Mouse (Mus musculus): ENCODE measurements around the gene Bex6. TPM values are rescaled to one million over a fixed set of nuclear protein-coding genes. Genes with fewer than 3 reads are reported as not detected.

Gene Bex6
- polyA plus RNA-seq, 1 experiment, result 1.9 TPM

DNA sequence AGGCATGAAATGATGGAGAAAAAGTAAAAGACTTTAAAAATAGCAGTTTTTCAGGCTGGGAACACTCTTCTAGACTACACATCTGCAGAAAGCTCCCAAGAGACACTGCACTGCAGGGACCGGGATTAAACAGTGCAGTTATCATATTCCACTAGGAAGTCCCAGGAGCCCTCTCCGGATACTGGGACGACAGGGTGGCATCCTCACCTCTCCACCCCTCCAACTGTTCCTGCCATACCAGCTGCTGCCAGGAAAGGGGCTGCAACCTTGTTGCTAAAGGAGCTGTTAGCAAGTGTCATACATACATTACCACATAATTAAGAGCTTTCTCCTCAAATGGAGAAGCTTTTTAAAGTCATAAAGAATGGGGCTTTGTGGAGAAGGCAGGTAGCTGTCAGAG is 22.9 kb upstream of the Bex6 start:
- Histone ChIP-seq H3K4me3 (ENCODE audit: insufficient read depth, low read length) (no peak overlapping the region), H3K27ac (ENCODE audit: insufficient read depth, low read depth, low read length) (no peak overlapping the region), H3K4me1 (ENCODE audit: control insufficient read depth, insufficient read depth, low read length) (peaks cover 12% of the 10 kb centered on the region)
- no peak for TF ChIP-seq CTCF (IDR thresholded peaks at IDR 0.05; ENCODE audit: low read depth, low read length)
- no peak for TF ChIP-seq POLR2A (IDR thresholded peaks at IDR 0.05; ENCODE audit: borderline replicate concordance, low read depth, low read length)

DNA sequence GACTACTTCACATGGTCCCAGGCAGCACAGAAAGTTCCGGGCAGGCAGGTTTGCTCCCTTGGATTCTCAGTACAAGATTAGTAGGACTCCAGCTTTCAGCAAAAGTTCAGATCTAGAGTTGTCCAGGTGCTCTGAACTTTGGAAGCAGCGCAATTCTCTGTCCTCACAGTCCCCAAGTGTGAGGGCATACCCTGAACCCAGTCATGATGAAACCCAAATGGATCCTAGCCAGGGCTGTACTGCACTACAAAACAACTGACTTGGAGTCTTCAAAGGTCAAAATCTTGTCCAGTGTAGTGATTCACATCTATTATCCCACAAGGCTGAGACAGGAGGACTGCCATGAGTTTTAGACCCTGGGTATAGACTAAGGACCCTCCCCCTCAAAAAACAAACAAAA is 22.3 kb upstream of the Bex6 start:
- Histone ChIP-seq H3K27ac (ENCODE audit: insufficient read depth, low read depth, low read length) (no peak overlapping the region), H3K4me3 (ENCODE audit: insufficient read depth, low read length) (no peak overlapping the region), H3K4me1 (ENCODE audit: control insufficient read depth, insufficient read depth, low read length) (peaks cover 12% of the 10 kb centered on the region)
- no peak for TF ChIP-seq POLR2A (IDR thresholded peaks at IDR 0.05; ENCODE audit: borderline replicate concordance, low read depth, low read length)
- no peak for TF ChIP-seq CTCF (IDR thresholded peaks at IDR 0.05; ENCODE audit: low read depth, low read length)

DNA sequence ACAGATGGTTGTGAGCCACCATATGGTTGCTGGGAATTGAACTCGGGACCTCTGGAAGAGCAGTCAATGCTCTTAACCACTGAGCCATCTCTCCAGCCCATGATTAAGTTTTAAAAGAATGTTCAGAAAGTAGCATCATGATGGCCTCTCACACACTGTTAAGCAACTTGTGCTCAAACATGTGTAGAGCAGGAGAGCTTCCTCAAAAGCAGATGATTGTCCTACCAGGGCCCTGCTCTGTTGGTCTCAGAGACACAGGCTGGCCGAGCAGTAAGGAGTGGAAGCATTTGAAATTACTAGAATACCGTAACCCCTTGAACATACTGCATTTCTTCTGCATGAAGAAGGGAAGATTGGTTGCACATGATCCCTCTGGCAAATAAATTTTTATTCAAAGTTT is 20.7 kb upstream of the Bex6 start:
- Histone ChIP-seq H3K4me1 (ENCODE audit: control insufficient read depth, insufficient read depth, low read length) (peaks cover 12% of the 10 kb centered on the region), H3K27ac (ENCODE audit: insufficient read depth, low read depth, low read length) (peak overlapping the region; percentile 9; the same call in 1 of the 2 replicates), H3K4me3 (ENCODE audit: insufficient read depth, low read length) (no peak overlapping the region)
- TF ChIP-seq CTCF (IDR thresholded peaks at IDR 0.05; ENCODE audit: low read depth, low read length) (no peak), POLR2A (IDR thresholded peaks at IDR 0.05; ENCODE audit: borderline replicate concordance, low read depth, low read length) (no peak)

DNA sequence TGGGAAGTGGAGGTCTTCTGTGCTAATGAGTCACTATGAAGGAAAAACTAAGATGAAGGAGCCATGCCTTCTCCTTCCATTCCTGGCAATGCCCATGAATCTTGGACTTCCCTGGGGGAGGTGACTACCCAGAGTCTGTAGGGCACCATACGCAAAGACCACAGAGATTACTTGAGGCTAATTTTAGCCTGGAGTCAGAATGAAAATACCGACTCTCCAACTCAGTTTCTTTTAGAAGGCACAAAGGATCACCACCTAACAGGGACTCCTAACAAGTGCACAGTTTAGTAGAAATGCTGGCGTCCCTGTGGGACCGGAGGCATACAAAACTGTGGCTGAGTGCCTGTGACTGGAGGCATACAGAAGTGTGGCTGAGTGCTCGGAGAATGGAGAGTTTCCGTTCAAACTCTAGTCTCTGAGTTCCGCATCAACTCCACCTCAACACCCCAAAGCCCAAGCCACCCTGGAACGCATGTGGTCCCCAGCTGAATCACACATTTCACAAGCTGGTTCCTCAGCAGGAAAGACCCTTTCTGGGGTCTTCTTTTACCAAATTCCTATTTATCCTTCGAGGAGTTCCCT is 18.8 kb upstream of the Bex6 start:
- peak overlapping the region; percentile 50 for H3K4me3 ChIP-seq (ENCODE audit: insufficient read depth, low read length)
- TF ChIP-seq CTCF (IDR thresholded peaks at IDR 0.05; ENCODE audit: low read depth, low read length) (no peak), POLR2A (IDR thresholded peaks at IDR 0.05; ENCODE audit: borderline replicate concordance, low read depth, low read length) (no peak)
- peak overlapping the region; percentile 26 for H3K27ac ChIP-seq (ENCODE audit: insufficient read depth, low read depth, low read length)
- H3K4me1 ChIP-seq (ENCODE audit: control insufficient read depth, insufficient read depth, low read length), result peaks cover 16% of the 10 kb centered on the region

DNA sequence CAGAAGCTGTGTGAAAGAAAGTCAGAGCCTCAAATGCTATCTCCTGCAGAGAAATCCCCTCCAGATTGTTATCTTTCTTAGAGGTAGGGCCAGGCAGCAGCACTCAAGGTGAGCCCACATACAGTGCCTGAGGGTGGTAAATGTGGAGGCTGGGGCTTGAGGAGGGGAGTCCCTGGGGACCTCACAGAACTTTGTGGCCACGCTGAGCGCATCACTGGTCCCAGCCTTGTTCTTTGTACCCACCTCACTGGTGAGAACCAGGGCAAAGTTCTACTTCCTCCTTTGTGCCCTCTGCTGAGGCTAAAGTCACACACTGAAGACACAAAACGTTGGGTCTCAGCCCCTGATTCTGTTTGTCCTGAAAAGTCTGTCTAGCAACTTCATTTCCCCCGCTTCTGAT is 16.2 kb upstream of the Bex6 start:
- H3K4me3 ChIP-seq (ENCODE audit: insufficient read depth, low read length), result peak overlapping the region; percentile 77

DNA sequence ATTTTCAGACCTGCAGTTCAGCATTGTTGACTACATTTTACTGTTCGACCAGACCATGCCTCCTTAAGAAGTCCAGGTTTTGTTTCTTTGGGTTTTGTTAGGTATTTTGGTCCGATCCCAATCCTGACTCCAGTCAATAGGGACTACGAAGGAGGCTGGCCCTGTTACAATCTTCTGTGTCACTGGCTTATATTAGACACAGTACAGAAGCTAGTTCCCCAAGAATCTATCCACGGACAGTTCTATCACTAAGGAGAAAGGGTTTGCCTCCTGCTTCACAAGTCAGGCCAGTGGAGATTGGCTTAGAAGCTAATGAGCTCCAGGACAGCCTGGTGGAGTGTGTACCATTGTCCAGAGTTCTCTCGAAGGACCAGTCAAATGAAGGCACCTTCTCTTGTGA is 15.7 kb upstream of the Bex6 start:
- Histone ChIP-seq H3K27ac (ENCODE audit: insufficient read depth, low read depth, low read length) (peak overlapping the region; percentile 97), H3K4me1 (ENCODE audit: control insufficient read depth, insufficient read depth, low read length) (peaks cover 32% of the 10 kb centered on the region), H3K4me3 (ENCODE audit: insufficient read depth, low read length) (peak overlapping the region; percentile 77)

More for the DNA sequence above, 16.2 kb upstream of the Bex6 start:
- H3K4me1 ChIP-seq (ENCODE audit: control insufficient read depth, insufficient read depth, low read length), result peaks cover 27% of the 10 kb centered on the region
- H3K27ac ChIP-seq (ENCODE audit: insufficient read depth, low read depth, low read length), result peak overlapping the region; percentile 97
- no peak for TF ChIP-seq CTCF (IDR thresholded peaks at IDR 0.05; ENCODE audit: low read depth, low read length)
- no peak for TF ChIP-seq POLR2A (IDR thresholded peaks at IDR 0.05; ENCODE audit: borderline replicate concordance, low read depth, low read length)

DNA sequence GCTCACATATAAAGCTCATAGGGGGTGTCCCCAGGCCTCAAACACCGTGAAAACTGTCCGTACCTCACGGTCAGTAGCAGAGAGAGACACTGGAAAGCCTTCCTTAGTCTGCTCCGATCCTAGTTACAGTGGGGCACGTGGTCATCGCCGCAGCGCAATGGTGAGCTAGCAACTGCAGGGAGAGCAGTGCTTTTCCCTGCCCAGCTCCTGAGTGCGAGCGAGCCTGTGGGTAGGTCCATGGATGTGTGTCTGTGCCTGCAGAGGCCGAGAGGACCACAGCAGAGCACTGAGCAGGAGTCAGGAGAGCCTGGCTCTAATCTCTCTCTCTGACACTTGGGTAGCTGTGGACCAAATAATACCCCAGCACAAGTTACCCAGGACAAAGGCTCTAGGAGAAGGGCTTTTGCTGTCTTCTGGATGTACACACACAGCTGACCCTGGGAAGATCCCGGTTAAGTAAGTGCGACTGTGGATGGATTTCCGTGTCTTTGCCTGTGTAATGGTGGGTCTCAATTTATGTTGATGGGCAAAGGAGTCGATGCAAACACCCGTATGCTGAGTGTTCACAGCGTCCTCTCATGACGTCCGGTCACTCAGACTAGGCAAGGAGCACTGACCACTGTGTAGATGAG is 15.1 kb upstream of the Bex6 start:
- Histone ChIP-seq H3K4me3 (ENCODE audit: insufficient read depth, low read length) (peak overlapping the region; percentile 77), H3K27ac (ENCODE audit: insufficient read depth, low read depth, low read length) (peak overlapping the region; percentile 97), H3K4me1 (ENCODE audit: control insufficient read depth, insufficient read depth, low read length) (peaks cover 36% of the 10 kb centered on the region)
- TF ChIP-seq CTCF (IDR thresholded peaks at IDR 0.05; ENCODE audit: low read depth, low read length) (no peak), POLR2A (IDR thresholded peaks at IDR 0.05; ENCODE audit: borderline replicate concordance, low read depth, low read length) (no peak)

More for the DNA sequence above, 15.7 kb upstream of the Bex6 start:
- TF ChIP-seq POLR2A (IDR thresholded peaks at IDR 0.05; ENCODE audit: borderline replicate concordance, low read depth, low read length) (no peak), CTCF (IDR thresholded peaks at IDR 0.05; ENCODE audit: low read depth, low read length) (no peak)

DNA sequence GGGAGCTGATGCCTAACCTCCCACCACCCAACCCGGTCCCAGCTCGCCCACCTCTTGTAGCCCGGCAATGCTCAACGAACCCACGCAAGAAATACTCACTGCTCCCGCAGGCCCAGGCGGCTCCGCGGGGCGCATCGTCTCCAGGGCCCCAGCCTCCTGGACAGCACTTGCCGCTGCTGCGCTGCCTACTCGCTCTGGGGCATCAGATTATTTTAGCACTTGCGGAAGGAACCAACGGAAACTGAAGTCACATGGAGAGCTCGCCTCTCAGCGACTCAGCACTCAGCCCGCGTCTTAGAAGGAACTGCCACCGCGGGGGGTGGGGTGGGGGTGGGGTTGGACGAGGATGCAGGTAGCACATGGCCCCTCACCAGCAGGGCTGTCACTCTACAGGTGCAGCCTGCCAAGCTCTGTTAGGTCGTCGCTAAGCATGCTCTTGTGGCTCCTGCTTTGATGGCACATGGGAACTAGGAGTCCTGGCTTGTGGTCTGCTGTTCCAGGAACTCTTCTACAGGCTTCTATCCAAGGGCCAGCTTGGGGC is 14.3 kb upstream of the Bex6 start, which contains the start of gene Nrros:
Gene Nrros, minus strand, starts transcription at position 314 of the 541 bp plus-strand sequence.
- Histone ChIP-seq H3K27ac (ENCODE audit: insufficient read depth, low read depth, low read length) (peak within 1 kb of the TSS; percentile 97), H3K4me3 (ENCODE audit: insufficient read depth, low read length) (peak within 1 kb of the TSS; percentile 77), H3K4me1 (ENCODE audit: control insufficient read depth, insufficient read depth, low read length) (peaks cover 35% of the 10 kb centered on the region)
- TF ChIP-seq POLR2A (IDR thresholded peaks at IDR 0.05; ENCODE audit: borderline replicate concordance, low read depth, low read length), result peak; percentile 87; the same call in 1 of the 2 replicates
- TF ChIP-seq CTCF (IDR thresholded peaks at IDR 0.05; ENCODE audit: low read depth, low read length), result no peak

DNA sequence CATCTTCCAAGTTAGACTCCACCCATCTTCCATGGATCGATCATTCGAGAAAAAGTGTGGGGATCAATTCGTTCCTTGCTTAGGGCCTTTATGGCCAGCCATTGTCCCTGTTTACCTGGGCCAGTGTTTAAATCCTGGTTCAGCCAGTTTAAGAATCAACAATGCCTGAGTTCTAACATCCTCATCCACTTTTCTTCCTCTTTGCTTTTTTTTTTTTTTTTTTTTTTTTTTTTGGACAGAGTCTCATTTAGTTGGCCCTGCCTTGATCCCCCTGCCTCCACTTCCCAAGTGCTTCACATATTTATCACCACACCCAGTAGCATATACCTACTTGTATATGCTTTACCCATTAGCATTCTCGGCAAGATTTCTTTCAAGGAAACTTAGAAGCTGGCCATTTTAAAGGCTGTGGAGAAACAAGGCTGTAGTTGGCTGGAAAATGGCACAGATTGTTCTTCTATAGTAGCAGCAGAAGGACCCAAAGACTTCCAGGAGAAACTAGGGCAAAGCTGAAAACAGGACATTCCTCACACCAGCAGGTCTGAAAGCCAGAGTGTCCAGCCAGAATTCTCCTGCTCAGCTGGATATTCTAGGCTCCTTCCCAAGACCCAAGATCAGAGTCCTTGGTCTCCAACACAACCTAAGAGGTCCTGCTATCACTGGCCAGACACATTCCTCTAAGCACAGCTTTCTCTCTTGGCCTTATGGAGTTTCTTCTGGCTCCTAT is 11.6 kb upstream of the Bex6 start:
- H3K27ac ChIP-seq (ENCODE audit: insufficient read depth, low read depth, low read length), result 0 out of 2 replicates have a peak overlapping the region, but pooled peaks have one; percentile 6
- peaks cover 52% of the 10 kb centered on the region for H3K4me1 ChIP-seq (ENCODE audit: control insufficient read depth, insufficient read depth, low read length)

More for the DNA sequence above, 11.6 kb upstream of the Bex6 start:
- TF ChIP-seq POLR2A (IDR thresholded peaks at IDR 0.05; ENCODE audit: borderline replicate concordance, low read depth, low read length) (no peak), CTCF (IDR thresholded peaks at IDR 0.05; ENCODE audit: low read depth, low read length) (no peak)
- H3K4me3 ChIP-seq (ENCODE audit: insufficient read depth, low read length), result no peak overlapping the region

All from bone marrow macrophage, adult 2 months (primary cell).